Mouse (Mus musculus): ENCODE measurements around the gene Igf2r.

The Igf2r gene

DNA sequence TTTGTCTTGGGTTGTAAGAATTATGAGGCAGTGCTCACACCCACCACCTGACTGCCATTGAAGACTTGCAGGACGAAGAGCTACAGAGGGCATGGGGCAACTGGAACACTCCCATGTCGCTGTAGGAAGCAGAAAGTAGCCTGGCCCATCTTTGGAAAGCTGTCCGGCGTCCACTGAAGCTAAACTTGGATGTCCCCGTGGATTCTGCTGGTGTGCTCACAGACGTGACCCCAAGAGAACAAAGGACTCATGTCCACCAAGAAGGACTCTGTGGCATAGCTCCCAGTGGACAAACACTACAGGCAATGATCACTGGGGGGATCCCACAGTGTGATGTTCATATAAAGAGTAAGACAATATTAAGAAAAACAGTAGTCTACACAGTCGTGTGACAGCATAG is 110.7 kb downstream of the Igf2r start:
- H3K36me3 ChIP-seq (ENCODE audit: insufficient read depth, low read length), result no peaks in the 10 kb centered on the region
- H3K4me1 ChIP-seq (replicated peaks; ENCODE audit: low read depth, low read length), result no peaks in the 10 kb centered on the region; the same call in 1 of the 2 replicates
- TF ChIP-seq NANOG (IDR thresholded peaks at IDR 0.05; ENCODE audit: borderline replicate concordance, low read length) (no peak), POU5F1 (IDR thresholded peaks at IDR 0.05; ENCODE audit: borderline replicate concordance, low read length) (no peak), CTCF (conservative IDR thresholded peaks at IDR 0.05; ENCODE audit: low read length) (no peak)
- no peaks in the 10 kb centered on the region for H3K9me3 ChIP-seq (ENCODE audit: low read length)
- H3K4me3 ChIP-seq (replicated peaks; ENCODE audit: low read length), result no peak overlapping the region
- peaks cover 20% of the 10 kb centered on the region for H3K27me3 ChIP-seq (ENCODE audit: insufficient read depth, low read length)

DNA sequence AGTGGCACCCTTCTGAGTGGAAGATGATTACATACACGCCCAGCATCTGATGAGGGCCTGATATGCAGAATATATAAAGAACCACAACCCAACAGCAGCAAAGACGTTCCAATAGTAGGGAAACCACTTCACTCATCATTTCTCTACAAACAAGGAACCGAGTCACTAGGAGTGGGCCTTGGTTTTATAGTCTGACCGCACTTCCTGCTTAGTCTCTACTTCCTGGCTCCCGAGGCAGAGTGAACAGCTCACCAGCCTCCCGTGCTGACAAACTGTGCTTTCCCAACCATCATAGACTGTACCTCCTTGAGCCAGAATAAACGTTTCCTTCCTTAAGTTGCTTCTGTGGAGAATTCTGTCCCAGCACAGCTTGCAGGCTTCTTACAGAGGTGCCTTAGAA is 113.6 kb downstream of the Igf2r start:
- TF ChIP-seq NANOG (IDR thresholded peaks at IDR 0.05; ENCODE audit: borderline replicate concordance, low read length), result no peak
- no peak for TF ChIP-seq CTCF (conservative IDR thresholded peaks at IDR 0.05; ENCODE audit: low read length)
- no peak for TF ChIP-seq POU5F1 (IDR thresholded peaks at IDR 0.05; ENCODE audit: borderline replicate concordance, low read length)
- no peaks in the 10 kb centered on the region for H3K36me3 ChIP-seq (ENCODE audit: insufficient read depth, low read length)
- no peaks in the 10 kb centered on the region for H3K9me3 ChIP-seq (ENCODE audit: low read length)
- H3K27me3 ChIP-seq (ENCODE audit: insufficient read depth, low read length), result 0 out of 2 replicates have a peak, but pooled peaks cover under 1% of the 10 kb centered on the region
- no peak overlapping the region for H3K4me3 ChIP-seq (replicated peaks; ENCODE audit: low read length)
- no peaks in the 10 kb centered on the region; the same call in 1 of the 2 replicates for H3K4me1 ChIP-seq (replicated peaks; ENCODE audit: low read depth, low read length)

DNA sequence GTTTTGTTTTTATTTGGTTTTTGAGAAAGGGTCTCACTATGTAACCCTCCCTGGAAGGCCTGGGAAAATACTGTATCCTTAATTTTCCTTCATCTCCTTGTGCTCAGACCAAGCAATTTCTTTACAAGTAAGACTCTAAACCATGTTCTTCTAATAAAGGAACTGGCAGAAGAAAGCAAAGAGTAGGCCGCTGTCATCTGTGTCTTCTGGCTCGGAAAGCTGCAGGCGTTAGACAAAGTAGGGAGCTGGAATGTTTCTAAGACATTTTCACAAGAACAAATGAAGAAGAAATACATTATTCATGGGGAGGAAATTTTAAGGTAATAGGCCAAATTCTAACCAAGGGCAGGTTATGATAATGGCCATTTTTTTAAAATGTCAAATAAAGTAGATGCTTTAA is 115.4 kb downstream of the Igf2r start:
- no peaks in the 10 kb centered on the region for H3K9me3 ChIP-seq (ENCODE audit: low read length)
- H3K4me1 ChIP-seq (replicated peaks; ENCODE audit: low read depth, low read length), result no peaks in the 10 kb centered on the region
- no peak overlapping the region for H3K4me3 ChIP-seq (replicated peaks; ENCODE audit: low read length)
- TF ChIP-seq NANOG (IDR thresholded peaks at IDR 0.05; ENCODE audit: borderline replicate concordance, low read length), result no peak
- no peak for TF ChIP-seq POU5F1 (IDR thresholded peaks at IDR 0.05; ENCODE audit: borderline replicate concordance, low read length)
- no peak for TF ChIP-seq CTCF (conservative IDR thresholded peaks at IDR 0.05; ENCODE audit: low read length)
- H3K27me3 ChIP-seq (ENCODE audit: insufficient read depth, low read length), result no peaks in the 10 kb centered on the region
- H3K36me3 ChIP-seq (ENCODE audit: insufficient read depth, low read length), result no peaks in the 10 kb centered on the region

DNA sequence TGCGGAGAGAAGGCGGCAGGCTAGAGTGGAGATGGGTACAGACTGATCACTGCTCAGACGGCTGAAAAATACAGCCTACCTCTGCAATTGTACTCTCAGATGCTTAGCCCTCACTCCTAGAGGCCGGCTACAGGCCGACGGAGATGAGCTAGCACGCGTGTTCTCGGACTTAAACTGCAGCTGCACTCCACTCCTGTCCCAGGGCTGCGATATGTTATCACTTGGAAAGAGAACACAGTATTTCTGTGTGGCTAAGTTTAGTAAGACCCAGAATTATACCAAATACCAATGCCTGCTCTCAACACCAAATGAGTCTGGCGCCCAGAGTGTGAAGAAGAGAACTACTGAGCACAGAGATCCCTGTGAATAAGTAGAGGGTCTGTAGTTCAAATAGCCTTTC is 116.9 kb downstream of the Igf2r start:
- H3K27me3 ChIP-seq (ENCODE audit: insufficient read depth, low read length), result no peaks in the 10 kb centered on the region
- no peaks in the 10 kb centered on the region for H3K9me3 ChIP-seq (ENCODE audit: low read length)
- no peak overlapping the region for H3K4me3 ChIP-seq (replicated peaks; ENCODE audit: low read length)
- TF ChIP-seq CTCF (conservative IDR thresholded peaks at IDR 0.05; ENCODE audit: low read length) (no peak), POU5F1 (IDR thresholded peaks at IDR 0.05; ENCODE audit: borderline replicate concordance, low read length) (no peak), NANOG (IDR thresholded peaks at IDR 0.05; ENCODE audit: borderline replicate concordance, low read length) (no peak)
- no peaks in the 10 kb centered on the region for H3K4me1 ChIP-seq (replicated peaks; ENCODE audit: low read depth, low read length)
- H3K36me3 ChIP-seq (ENCODE audit: insufficient read depth, low read length), result no peaks in the 10 kb centered on the region

DNA sequence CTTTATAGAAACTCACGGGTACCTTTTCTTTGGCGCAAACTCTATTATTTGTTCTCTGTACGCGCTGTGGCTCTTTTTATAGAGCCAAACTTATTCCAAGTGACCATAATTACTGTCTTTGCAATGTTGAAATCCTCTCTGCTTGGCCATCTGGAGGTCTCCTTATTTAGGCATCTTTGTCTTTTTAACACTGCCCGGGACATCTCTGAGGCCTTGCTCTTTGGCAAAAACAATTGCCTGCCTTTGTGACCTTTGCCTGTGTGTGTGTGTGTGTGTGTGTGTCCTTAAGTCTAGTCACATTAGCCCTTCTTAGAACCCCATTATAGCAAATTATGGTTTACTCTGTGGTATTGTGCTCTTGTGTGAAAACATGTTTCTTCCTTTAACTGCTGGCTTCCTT is 124.0 kb downstream of the Igf2r start:
- Histone ChIP-seq H3K4me1 (replicated peaks; ENCODE audit: low read depth, low read length) (no peaks in the 10 kb centered on the region), H3K36me3 (ENCODE audit: insufficient read depth, low read length) (no peaks in the 10 kb centered on the region), H3K9me3 (ENCODE audit: low read length) (no peaks in the 10 kb centered on the region), H3K27me3 (ENCODE audit: insufficient read depth, low read length) (no peaks in the 10 kb centered on the region), H3K4me3 (replicated peaks; ENCODE audit: low read length) (no peak overlapping the region)
- TF ChIP-seq NANOG (IDR thresholded peaks at IDR 0.05; ENCODE audit: borderline replicate concordance, low read length) (no peak), POU5F1 (IDR thresholded peaks at IDR 0.05; ENCODE audit: borderline replicate concordance, low read length) (no peak), CTCF (conservative IDR thresholded peaks at IDR 0.05; ENCODE audit: low read length) (no peak)

DNA sequence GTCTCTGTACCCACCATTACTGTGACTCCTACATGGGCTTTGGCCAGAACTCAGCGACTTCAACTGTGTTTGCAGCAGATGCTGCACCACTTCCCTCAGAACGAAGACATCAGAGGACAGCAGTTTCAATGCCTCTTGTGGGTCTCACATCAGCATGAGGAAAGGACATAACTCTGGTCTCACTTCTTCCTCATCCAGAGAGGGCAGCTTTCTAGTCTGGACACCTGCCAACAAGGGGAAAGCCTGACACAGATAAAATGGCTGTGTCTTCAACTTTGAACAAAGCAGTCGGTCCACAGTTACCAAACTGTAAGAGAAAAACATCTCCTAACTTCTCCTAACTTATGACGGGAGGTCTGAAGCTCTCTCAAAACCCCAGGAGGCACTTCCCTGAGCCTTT is 128.4 kb downstream of the Igf2r start:
- Histone ChIP-seq H3K36me3 (ENCODE audit: insufficient read depth, low read length) (no peaks in the 10 kb centered on the region), H3K9me3 (ENCODE audit: low read length) (no peaks in the 10 kb centered on the region), H3K4me1 (replicated peaks; ENCODE audit: low read depth, low read length) (no peaks in the 10 kb centered on the region), H3K27me3 (ENCODE audit: insufficient read depth, low read length) (no peaks in the 10 kb centered on the region), H3K4me3 (replicated peaks; ENCODE audit: low read length) (no peak overlapping the region)
- TF ChIP-seq CTCF (conservative IDR thresholded peaks at IDR 0.05; ENCODE audit: low read length), result no peak
- TF ChIP-seq POU5F1 (IDR thresholded peaks at IDR 0.05; ENCODE audit: borderline replicate concordance, low read length), result no peak
- TF ChIP-seq NANOG (IDR thresholded peaks at IDR 0.05; ENCODE audit: borderline replicate concordance, low read length), result no peak

DNA sequence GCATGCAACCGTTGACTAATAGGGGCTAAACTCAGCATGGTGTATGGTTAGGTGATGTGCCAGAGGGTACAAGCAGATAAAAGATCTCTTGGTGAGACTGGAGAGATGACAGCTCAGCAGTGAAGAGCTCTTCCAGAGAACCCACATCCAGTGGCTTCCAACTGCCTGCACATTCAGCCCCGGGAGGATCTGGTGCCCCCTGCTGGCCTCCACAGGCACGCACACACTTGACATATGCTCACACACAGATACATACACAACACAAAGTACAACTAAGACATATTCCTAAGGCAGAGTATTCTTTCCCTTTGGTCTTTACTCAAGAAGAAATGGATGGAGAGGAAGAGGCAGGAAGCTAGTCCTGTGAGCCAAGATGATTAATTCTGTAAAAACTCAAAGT is 129.9 kb downstream of the Igf2r start:
- no peaks in the 10 kb centered on the region for H3K9me3 ChIP-seq (ENCODE audit: low read length)
- no peaks in the 10 kb centered on the region for H3K36me3 ChIP-seq (ENCODE audit: insufficient read depth, low read length)
- H3K27me3 ChIP-seq (ENCODE audit: insufficient read depth, low read length), result no peaks in the 10 kb centered on the region
- H3K4me1 ChIP-seq (replicated peaks; ENCODE audit: low read depth, low read length), result no peaks in the 10 kb centered on the region
- TF ChIP-seq POU5F1 (IDR thresholded peaks at IDR 0.05; ENCODE audit: borderline replicate concordance, low read length) (no peak), CTCF (conservative IDR thresholded peaks at IDR 0.05; ENCODE audit: low read length) (peak; percentile 72), NANOG (IDR thresholded peaks at IDR 0.05; ENCODE audit: borderline replicate concordance, low read length) (no peak)
- no peak overlapping the region for H3K4me3 ChIP-seq (replicated peaks; ENCODE audit: low read length)

DNA sequence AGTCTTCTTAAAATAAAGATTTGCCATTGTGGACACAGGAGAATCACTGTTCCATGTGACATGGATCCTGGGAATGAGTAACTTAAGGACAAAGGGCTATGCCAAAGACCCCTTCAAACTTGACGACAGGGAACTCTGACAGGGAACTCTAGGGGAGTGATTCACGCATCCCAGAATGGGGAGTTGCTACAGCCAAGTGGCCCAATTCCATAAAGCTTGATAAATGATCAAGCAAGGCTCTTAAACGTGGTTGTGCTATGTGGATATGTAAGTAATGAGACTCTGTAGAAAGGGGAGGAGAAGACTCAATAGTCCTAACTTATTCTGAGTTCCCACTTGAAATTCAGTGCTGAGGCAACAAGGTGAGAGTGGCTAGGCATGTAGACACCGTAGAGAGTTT is 134.7 kb downstream of the Igf2r start:
- Histone ChIP-seq H3K9me3 (ENCODE audit: low read length) (no peaks in the 10 kb centered on the region), H3K36me3 (ENCODE audit: insufficient read depth, low read length) (no peaks in the 10 kb centered on the region), H3K27me3 (ENCODE audit: insufficient read depth, low read length) (no peaks in the 10 kb centered on the region), H3K4me1 (replicated peaks; ENCODE audit: low read depth, low read length) (no peaks in the 10 kb centered on the region), H3K4me3 (replicated peaks; ENCODE audit: low read length) (no peak overlapping the region)
- no peak for TF ChIP-seq CTCF (conservative IDR thresholded peaks at IDR 0.05; ENCODE audit: low read length)
- no peak for TF ChIP-seq POU5F1 (IDR thresholded peaks at IDR 0.05; ENCODE audit: borderline replicate concordance, low read length)
- no peak for TF ChIP-seq NANOG (IDR thresholded peaks at IDR 0.05; ENCODE audit: borderline replicate concordance, low read length)
